Mouse (Mus musculus): ENCODE measurements around the gene Mccc2. TPM values are rescaled to one million over a fixed set of nuclear protein-coding genes. Genes with fewer than 3 reads are reported as not detected.

Mccc2 gene
- total and polyA plus RNA-seq, 3 experiments, result 19.0 to 22.3 (median 19.5) TPM

DNA sequence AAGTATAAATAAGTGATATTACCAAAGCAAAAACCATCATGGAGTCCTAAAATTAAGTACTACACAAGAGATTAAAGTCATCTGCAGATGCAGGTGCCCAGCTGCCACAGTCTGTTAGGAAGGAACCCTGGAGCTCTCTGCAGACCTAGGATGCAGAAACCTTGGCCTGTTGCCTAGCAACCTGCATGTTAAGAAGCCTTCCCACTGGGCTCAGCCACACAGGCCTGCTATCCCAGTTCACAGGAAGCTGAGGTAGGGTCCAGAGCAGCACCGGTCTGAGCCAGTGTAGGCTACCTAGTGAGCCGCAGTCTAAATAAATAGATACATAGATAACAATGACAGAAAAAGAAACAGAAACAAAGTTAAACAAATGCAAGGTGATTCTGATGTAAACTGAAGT is 74.8 kb downstream of the Mccc2 start:
- H3K4me2 ChIP-seq (ENCODE audit: insufficient read depth, low read depth, poor library complexity, severe bottlenecking), result no peak overlapping the region
- H3K36me3 ChIP-seq (replicated peaks in 1 of 2; ENCODE audit: control insufficient read depth in 1 of 2, insufficient read depth in 1 of 2, low read length in 1 of 2), result no peaks in the 10 kb centered on the region
- H3K9me3 ChIP-seq (replicated peaks; ENCODE audit: low read length), result peaks cover 5% of the 10 kb centered on the region
- H3K79me2 ChIP-seq (replicated peaks; ENCODE audit: control insufficient read depth, extremely low read depth, insufficient read depth, poor library complexity, severe bottlenecking), result no peaks in the 10 kb centered on the region
- no peaks in the 10 kb centered on the region for H3K27me3 ChIP-seq (replicated peaks)
- peak; percentile 40 for DNase-seq (ENCODE audit: extremely low read depth)
- in situ Hi-C loops (cut with MboI; ENCODE audit: low pct_ligation_motif_present, low pct_unique_long_range_greater_than_20kb, low sequenced_read_pairs), result no loop called here
- no peak overlapping the region for H3K27ac ChIP-seq (ENCODE audit: insufficient read depth, low read depth)
- TF ChIP-seq TBP (conservative IDR thresholded peaks at IDR 0.05; ENCODE audit: low read depth, low read length) (no peak), POLR2AphosphoS2 (IDR thresholded peaks at IDR 0.05; ENCODE audit: low read depth, low read length) (no peak), EP300 (IDR thresholded peaks at IDR 0.05; ENCODE audit: low read length) (no peak)
- dilution Hi-C loops (cut with MboI; ENCODE audit: extremely low pct_ligation_motif_present, extremely low pct_unique_long_range_greater_than_20kb, low sequenced_read_pairs), result no loop called here
- H3K9ac ChIP-seq (ENCODE audit: insufficient read depth, low read depth), result no peak overlapping the region
- peaks cover 5 to 37% of the 10 kb centered on the region in 2 experiments; a peak in 3 of 4 replicates for H3K4me1 ChIP-seq (ENCODE audit: control insufficient read depth in 1 of 2, insufficient read depth in 2 of 2)
- H3K4me3 ChIP-seq (replicated peaks in 1 of 3; ENCODE audit: low read depth in 2 of 3, low read length in 2 of 3, poor library complexity in 1 of 3), result no peak overlapping the region

DNA sequence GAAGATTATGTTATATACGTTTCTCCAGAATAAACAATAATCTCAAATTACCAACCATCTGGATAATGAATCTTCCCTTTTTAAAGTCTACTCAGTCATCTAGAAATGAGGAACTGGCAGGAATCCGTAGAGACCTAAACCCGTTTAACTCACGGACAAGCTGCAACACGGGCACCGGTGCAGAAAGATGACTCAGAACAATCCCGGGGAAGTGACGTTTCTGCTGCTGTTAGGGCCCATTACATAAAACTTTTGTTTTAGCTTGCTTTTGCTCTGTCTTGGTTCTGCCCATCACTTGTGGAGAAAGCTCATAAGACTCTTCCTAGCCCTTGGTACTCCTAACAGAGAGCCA is 76.1 kb downstream of the Mccc2 start:
- dilution Hi-C loops (cut with MboI; ENCODE audit: extremely low pct_ligation_motif_present, extremely low pct_unique_long_range_greater_than_20kb, low sequenced_read_pairs) (no loop called here), in situ Hi-C loops (cut with MboI; ENCODE audit: low pct_ligation_motif_present, low pct_unique_long_range_greater_than_20kb, low sequenced_read_pairs) (no loop called here)
- H3K36me3 ChIP-seq (replicated peaks in 1 of 2; ENCODE audit: control insufficient read depth in 1 of 2, insufficient read depth in 1 of 2, low read length in 1 of 2), result no peaks in the 10 kb centered on the region
- H3K4me1 ChIP-seq (ENCODE audit: control insufficient read depth in 1 of 2, insufficient read depth in 2 of 2), result peaks cover 5 to 37% of the 10 kb centered on the region in 2 experiments; a peak in 3 of 4 replicates
- peak overlapping the region; percentile 31 to 41 (median 31) for H3K4me3 ChIP-seq (replicated peaks in 1 of 3; ENCODE audit: low read depth in 2 of 3, low read length in 2 of 3, poor library complexity in 1 of 3)
- peaks cover 5% of the 10 kb centered on the region for H3K9me3 ChIP-seq (replicated peaks; ENCODE audit: low read length)
- H3K9ac ChIP-seq (ENCODE audit: insufficient read depth, low read depth), result peak overlapping the region; percentile 42
- peak overlapping the region; percentile 92 for H3K4me2 ChIP-seq (ENCODE audit: insufficient read depth, low read depth, poor library complexity, severe bottlenecking)
- peak; percentile 89 for DNase-seq (ENCODE audit: extremely low read depth)
- no peaks in the 10 kb centered on the region for H3K27me3 ChIP-seq (replicated peaks)
- H3K79me2 ChIP-seq (replicated peaks; ENCODE audit: control insufficient read depth, extremely low read depth, insufficient read depth, poor library complexity, severe bottlenecking), result no peaks in the 10 kb centered on the region
- H3K27ac ChIP-seq (ENCODE audit: insufficient read depth, low read depth), result peak overlapping the region; percentile 16; the same call in 1 of the 2 replicates
- TF ChIP-seq TCF12 (IDR thresholded peaks at IDR 0.05; ENCODE audit: low read depth, low read length) (peak; percentile 85), PAX5 (IDR thresholded peaks at IDR 0.05; ENCODE audit: low read length) (no peak), MAFK (IDR thresholded peaks at IDR 0.05; ENCODE audit: insufficient replicate concordance, low read length) (0 out of 2 replicates have a peak, but pooled peaks have one; percentile 56), POLR2A (IDR thresholded peaks at IDR 0.05; ENCODE audit: low read depth, low read length) (peak; percentile 66), GABPA (IDR thresholded peaks at IDR 0.05; ENCODE audit: insufficient replicate concordance, low read depth, low read length) (no peak), ZC3H11A (IDR thresholded peaks at IDR 0.05; ENCODE audit: low read depth, low read length) (no peak), MAZ (IDR thresholded peaks at IDR 0.05; ENCODE audit: low read depth, low read length) (0 out of 2 replicates have a peak, but pooled peaks have one; percentile 20), E2F4 (IDR thresholded peaks at IDR 0.05; ENCODE audit: insufficient replicate concordance, low read depth, low read length) (no peak), POLR2AphosphoS2 (IDR thresholded peaks at IDR 0.05; ENCODE audit: low read depth, low read length) (no peak), MEF2A (IDR thresholded peaks at IDR 0.05; ENCODE audit: borderline replicate concordance, low read depth, low read length) (peak; percentile 81), ZNF384 (IDR thresholded peaks at IDR 0.05; ENCODE audit: low read depth, low read length) (0 out of 2 replicates have a peak, but pooled peaks have one; percentile 11), IRF4 (IDR thresholded peaks at IDR 0.05; ENCODE audit: low read depth, low read length) (peak; percentile 97), ZMIZ1 (IDR thresholded peaks at IDR 0.05; ENCODE audit: low read depth, low read length) (peak; percentile 68; the same call in 1 of the 2 replicates), HCFC1 (IDR thresholded peaks at IDR 0.05; ENCODE audit: low read depth, low read length) (peak; percentile 62; the same call in 1 of the 2 replicates), JUN (IDR thresholded peaks at IDR 0.05; ENCODE audit: insufficient read depth, low read depth, low read length) (peak; percentile 91), RCOR1 (conservative IDR thresholded peaks at IDR 0.05; ENCODE audit: low read depth, low read length) (peak; percentile 84; the same call in 1 of the 2 replicates), EP300 (IDR thresholded peaks at IDR 0.05; ENCODE audit: low read length) (peak; percentile 93), RAD21 (IDR thresholded peaks at IDR 0.05; ENCODE audit: low read depth, low read length) (no peak), ETS1 (conservative IDR thresholded peaks at IDR 0.05; ENCODE audit: low read depth, low read length) (peak; percentile 87), MAX (IDR thresholded peaks at IDR 0.05; ENCODE audit: low read length) (peak; percentile 52; the same call in 1 of the 2 replicates), SIN3A (IDR thresholded peaks at IDR 0.05; ENCODE audit: low read length) (peak; percentile 66), JUND (conservative IDR thresholded peaks at IDR 0.05; ENCODE audit: low read depth, low read length) (peak; percentile 90), NRF1 (IDR thresholded peaks at IDR 0.05; ENCODE audit: low read depth, low read length) (0 out of 2 replicates have a peak, but pooled peaks have one; percentile 33), USF2 (conservative IDR thresholded peaks at IDR 0.05; ENCODE audit: low read depth, low read length) (no peak), NELFE (IDR thresholded peaks at IDR 0.05; ENCODE audit: low read depth, low read length) (peak; percentile 41), ZKSCAN1 (IDR thresholded peaks at IDR 0.05; ENCODE audit: borderline replicate concordance, low read depth, low read length) (no peak), MYC (IDR thresholded peaks at IDR 0.05; ENCODE audit: low read depth, low read length) (peak; percentile 75), BHLHE40 (IDR thresholded peaks at IDR 0.05; ENCODE audit: low read depth, low read length) (peak; percentile 76), CHD2 (IDR thresholded peaks at IDR 0.05; ENCODE audit: low read length) (peak; percentile 65; the same call in 1 of the 2 replicates), USF1 (IDR thresholded peaks at IDR 0.05; ENCODE audit: low read depth, low read length) (no peak), SMC3 (IDR thresholded peaks at IDR 0.05; ENCODE audit: low read depth, low read length) (no peak), TBP (conservative IDR thresholded peaks at IDR 0.05; ENCODE audit: low read depth, low read length) (peak; percentile 83)
